Mouse (Mus musculus) heart, embryonic 12.5 days (tissue): ENCODE results near the gene Gpr176. TPM values are rescaled to one million over a fixed set of nuclear protein-coding genes. Genes with fewer than 3 reads are reported as not detected.

Experiments
- ATAC-seq: fragments of 200-750 bp; cut with Nextera tagmentation; 2 replicates; pipeline ENCODE4 v1.8.0; 2017; ENCODE audit warnings: moderate TSS enrichment, moderate library complexity; ENCODE audit not compliant: insufficient number of reproducible peaks, low FRiP score
- H3K27ac ChIP-seq: fragments of 300-500 bp; sonication (generic); 2 replicates; pipeline ENCODE4 v1.5.1; 2016; ENCODE audit warnings: mild to moderate bottlenecking, moderate library complexity; ENCODE audit not compliant: poor library complexity, severe bottlenecking
- H3K27me3 ChIP-seq: fragments of 300-500 bp; sonication (generic); replicated peaks from 2 replicates; pipeline ENCODE4 v1.6.1; 2016; ENCODE audit warnings: mild to moderate bottlenecking, moderate library complexity
- H3K36me3 ChIP-seq: fragments of 300-500 bp; sonication (generic); 2 replicates; pipeline ENCODE4 v1.6.1; 2016; ENCODE audit warnings: mild to moderate bottlenecking, moderate library complexity
- H3K4me1 ChIP-seq: fragments of 300-500 bp; sonication (generic); replicated peaks from 2 replicates; pipeline ENCODE4 v1.6.1; 2016; ENCODE audit warnings: mild to moderate bottlenecking
- H3K4me2 ChIP-seq: fragments of 300-500 bp; sonication (generic); 2 replicates; pipeline ENCODE4 v1.6.1; 2016; ENCODE audit warnings: mild to moderate bottlenecking, moderate library complexity
- H3K4me3 ChIP-seq: fragments of 300-500 bp; sonication (generic); 2 replicates; pipeline ENCODE4 v1.5.1; 2016; ENCODE audit warnings: mild to moderate bottlenecking
- H3K9ac ChIP-seq: fragments of 300-500 bp; sonication (generic); 2 replicates; pipeline ENCODE4 v1.6.1; 2016; ENCODE audit warnings: mild to moderate bottlenecking, moderate library complexity
- H3K9me3 ChIP-seq: fragments of 300-500 bp; sonication (generic); replicated peaks from 2 replicates; pipeline ENCODE4 v1.6.1; 2016; ENCODE audit warnings: mild to moderate bottlenecking, moderate library complexity
- WGBS: fragments of 180-500 bp; shearing (Covaris S2); methylation state at CpG from one replicate; pipeline ENCODE4 v1.1.7; 2016; 5-methylcytosine and 5-hydroxymethylcytosine counted together
- microRNA-seq: library from miRNA; unstranded; fragments of <30 nt; microRNA quantifications from one replicate; pipeline ENCODE4, GENCODE M21; 2017
- polyA plus RNA-seq: library from polyadenylated mRNA; unstranded; fragments of >200 nt; fragmentation: Nextera tagmentation; extraction: Ambion mirVana; gene quantifications from 2 replicates; pipeline ENCODE4 v1.2.1, GENCODE M21; 2016

The Gpr176 gene
- polyA plus RNA-seq, 1 experiment from 2014 or later: 0.08 TPM

DNA sequence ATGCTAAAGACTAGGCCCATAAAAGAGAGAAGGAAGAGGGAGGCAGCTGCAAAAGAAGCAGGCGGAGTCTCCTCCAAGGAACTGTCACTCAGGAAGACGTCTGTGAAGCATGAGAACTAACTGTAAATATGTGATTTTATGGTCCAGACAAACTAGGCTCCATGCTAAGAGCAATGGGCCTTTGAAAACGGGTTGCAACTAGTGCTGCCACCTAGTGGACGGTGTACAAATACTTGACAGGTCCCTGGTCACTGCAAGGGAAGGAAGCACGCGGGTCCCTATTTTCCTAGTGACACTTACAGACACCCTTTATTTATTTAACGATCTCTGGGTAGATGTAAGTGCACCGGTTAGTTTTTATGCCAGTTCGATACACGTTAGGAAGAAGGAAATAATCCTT is 127.3 kb downstream of the Gpr176 start:
- H3K4me2 ChIP-seq: no peak overlapping the region
- H3K9me3 ChIP-seq: no peaks in the 10 kb centered on the region
- no peak overlapping the region for H3K4me3 ChIP-seq
- H3K36me3 ChIP-seq: no peaks in the 10 kb centered on the region
- no peaks in the 10 kb centered on the region for H3K4me1 ChIP-seq
- 11% methylated on average over 10 of the region's 10 CpGs for WGBS
- no peak overlapping the region for H3K27ac ChIP-seq
- no peak overlapping the region for H3K9ac ChIP-seq
- ATAC-seq: no peak
- H3K27me3 ChIP-seq: 0 out of 2 replicates have a peak, but pooled peaks cover 6% of the 10 kb centered on the region

- H3K4me2 ChIP-seq: no peak overlapping the region
- no peaks in the 10 kb centered on the region for H3K9me3 ChIP-seq
- 85% methylated on average over 7 of the region's 7 CpGs for WGBS
- H3K27ac ChIP-seq: no peak overlapping the region
- H3K4me3 ChIP-seq: no peak overlapping the region
- no peaks in the 10 kb centered on the region for H3K4me1 ChIP-seq
- peaks cover 14% of the 10 kb centered on the region for H3K27me3 ChIP-seq
- H3K36me3 ChIP-seq: no peaks in the 10 kb centered on the region
- no peak for ATAC-seq
- no peak overlapping the region for H3K9ac ChIP-seq
Measured at GRCm38 (mm10) chr2:118236196-118236595, 137.0 kb downstream of the Gpr176 start.

DNA sequence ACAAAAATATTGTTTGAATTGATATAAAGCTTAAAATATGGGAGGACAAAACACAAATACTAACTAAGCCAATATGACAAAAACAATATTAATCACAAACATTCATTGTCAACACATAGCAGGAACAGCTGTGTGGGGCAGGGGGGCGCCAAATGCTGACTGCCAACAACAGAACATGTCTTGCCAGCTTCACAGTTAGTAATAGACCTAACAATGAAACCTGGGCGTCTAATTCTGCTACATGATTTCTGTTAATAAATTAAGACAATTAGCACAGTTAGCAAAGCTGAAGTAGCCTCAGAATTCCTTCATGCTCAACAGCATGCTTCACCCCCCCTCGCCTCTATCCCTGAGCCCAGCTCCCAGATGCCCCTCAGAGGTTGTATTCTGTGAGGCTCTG is 137.6 kb downstream of the Gpr176 start:
- Histone ChIP-seq H3K9me3 (no peaks in the 10 kb centered on the region), H3K4me3 (no peak overlapping the region), H3K27me3 (peaks cover 14% of the 10 kb centered on the region), H3K9ac (no peak overlapping the region), H3K27ac (no peak overlapping the region), H3K4me2 (no peak overlapping the region), H3K4me1 (no peaks in the 10 kb centered on the region), H3K36me3 (no peaks in the 10 kb centered on the region)
- ATAC-seq: no peak
- 77% methylated on average over 3 of the region's 3 CpGs for WGBS

GRCm38 (mm10) chr2:118230544-118230943 is 142.7 kb downstream of the Gpr176 start:
- Histone ChIP-seq H3K36me3 (no peaks in the 10 kb centered on the region), H3K27ac (no peak overlapping the region), H3K9me3 (no peaks in the 10 kb centered on the region), H3K4me1 (no peaks in the 10 kb centered on the region), H3K4me2 (no peak overlapping the region), H3K4me3 (no peak overlapping the region), H3K27me3 (no peaks in the 10 kb centered on the region), H3K9ac (no peak overlapping the region)
- 29% methylated on average over 3 of the region's 3 CpGs for WGBS
- no peak for ATAC-seq

GRCm38 (mm10) chr2:118228486-118229079 is 144.6 kb downstream of the Gpr176 start:
- Histone ChIP-seq H3K4me1 (no peaks in the 10 kb centered on the region), H3K9ac (no peak overlapping the region), H3K9me3 (no peaks in the 10 kb centered on the region), H3K4me3 (no peak overlapping the region), H3K36me3 (no peaks in the 10 kb centered on the region), H3K27ac (no peak overlapping the region), H3K27me3 (no peaks in the 10 kb centered on the region), H3K4me2 (no peak overlapping the region)
- WGBS: 88% methylated on average over 4 of the region's 4 CpGs
- ATAC-seq: no peak

Small RNA genes within 50 kb of the gene (microRNA-seq; reads per million reads assigned to microRNA genes)
- not detected for gene Gm22800

Other genes with a start within 250 kb of the Gpr176 start
- 0.23 TPM in 1 of 2 replicates, not detected in the other for gene Fsip1, start 116.5 kb downstream of the Gpr176 start, polyA plus RNA-seq
- 9.5 and 9.8 TPM in 2 replicates for gene Eif2ak4, start 15.2 kb upstream of the Gpr176 start, polyA plus RNA-seq
- gene Srp14, start 106.3 kb upstream of the Gpr176 start, polyA plus RNA-seq: 191 and 198 TPM in 2 replicates
- 2.0 and 2.7 TPM in 2 replicates for gene Bmf, start 176.3 kb upstream of the Gpr176 start, polyA plus RNA-seq
- gene Bub1b, start 224.8 kb upstream of the Gpr176 start, polyA plus RNA-seq: 84.2 and 86.9 TPM in 2 replicates